Mouse (Mus musculus): ENCODE data around the gene Cyp20a1.

The Cyp20a1 gene

DNA sequence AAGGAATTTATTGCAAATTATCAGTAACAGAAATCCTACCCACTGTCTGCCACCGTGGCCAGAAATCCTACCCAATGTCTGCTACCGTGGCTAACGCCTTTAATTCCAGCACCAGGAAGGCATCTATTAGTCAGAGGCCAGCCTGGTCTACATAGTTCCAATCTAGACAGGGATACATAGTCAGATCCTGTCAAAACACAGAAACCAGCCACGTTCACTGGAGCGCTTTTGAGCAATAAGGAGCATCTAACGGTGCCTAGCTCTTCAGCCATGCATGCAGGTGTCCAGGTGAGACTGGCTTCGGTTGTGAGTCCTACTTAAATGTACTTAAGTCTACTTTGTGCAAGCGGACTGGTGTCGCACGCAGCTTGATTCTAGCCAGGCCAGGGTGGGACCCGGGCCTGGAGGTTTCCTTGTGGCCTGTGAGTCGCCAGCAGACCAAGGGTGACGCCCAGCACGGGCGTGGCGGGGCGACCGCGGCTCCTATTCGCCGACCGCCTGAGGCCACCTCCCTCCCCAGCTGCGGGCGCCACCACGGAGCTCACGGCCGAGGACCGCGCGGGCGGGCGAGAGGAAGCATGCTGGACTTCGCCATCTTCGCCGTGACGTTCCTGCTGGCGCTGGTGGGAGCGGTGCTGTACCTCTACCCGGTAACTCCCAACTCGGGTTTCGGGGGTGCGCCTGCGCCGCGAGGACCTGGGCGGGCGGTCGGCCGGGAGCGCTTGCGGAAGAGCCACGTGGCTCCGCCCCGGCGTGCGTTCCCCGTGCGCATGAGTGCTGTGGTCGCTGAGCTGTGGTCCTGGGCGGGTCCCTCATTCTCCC is at the start of gene Cyp20a1:
Gene Cyp20a1 (plus strand): TSS at position 516 of the 822 bp plus-strand sequence.
- DNase-seq: peak; percentile 94

DNA sequence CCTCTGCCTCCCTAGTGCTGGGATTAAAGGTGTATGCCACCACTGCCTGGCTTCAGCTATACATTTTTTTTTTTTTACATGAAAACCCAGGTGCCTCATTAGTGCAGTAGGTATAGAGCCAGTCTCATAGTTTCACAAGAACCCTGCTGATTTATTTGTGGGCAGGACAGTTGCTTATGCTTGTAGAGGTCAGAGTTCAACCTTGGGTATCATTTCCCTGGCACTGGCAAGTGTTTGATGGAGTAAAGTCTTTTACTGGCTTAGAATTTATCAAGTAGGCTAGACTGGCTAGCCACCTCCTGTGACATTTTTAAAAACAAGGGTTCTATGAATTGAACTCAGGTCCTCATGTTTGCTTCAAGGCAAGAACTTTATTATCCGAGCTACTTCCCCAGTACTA is 49.2 kb upstream of the Cyp20a1 start:
- no peak for DNase-seq

DNA sequence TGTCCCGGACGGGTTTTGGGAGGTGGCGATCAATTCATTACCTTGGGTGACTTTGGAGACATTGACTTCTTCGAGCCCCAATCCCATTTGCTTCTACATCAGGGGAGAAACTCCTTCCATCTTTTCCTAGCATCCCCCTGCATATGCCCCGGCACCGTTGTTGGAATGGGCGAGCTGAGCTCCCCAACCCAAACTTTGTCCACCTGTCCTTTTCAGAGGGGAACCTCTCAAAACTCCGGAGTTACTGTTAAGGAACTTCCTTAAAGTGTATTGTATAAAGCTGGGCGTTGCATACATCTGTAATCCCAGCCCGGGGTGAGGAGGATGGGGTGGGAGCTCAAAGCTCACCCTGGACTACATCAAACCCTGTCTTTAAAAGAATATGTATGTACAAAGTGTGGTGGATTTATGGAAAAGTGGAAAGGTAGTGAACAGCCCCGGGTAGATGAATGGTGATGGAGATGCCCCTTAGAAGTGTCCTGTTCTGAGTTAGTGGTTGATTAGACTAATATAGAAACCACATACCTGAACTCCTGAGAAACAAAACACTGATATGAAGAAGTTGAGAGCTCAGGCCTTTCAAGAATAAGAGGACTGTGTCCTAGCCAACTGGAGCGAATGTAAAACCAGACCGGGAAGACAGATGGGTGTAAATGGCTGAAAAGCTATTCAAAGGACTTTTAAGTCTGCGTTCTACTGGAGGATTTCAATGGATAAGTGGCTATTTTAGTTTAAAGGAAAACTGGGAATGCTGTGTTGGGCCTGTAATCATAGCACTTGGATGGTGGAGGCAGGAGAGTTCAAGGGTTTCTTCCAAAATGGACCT is 720 bp downstream of the Cyp20a1 start:
- DNase-seq: no peak

DNA sequence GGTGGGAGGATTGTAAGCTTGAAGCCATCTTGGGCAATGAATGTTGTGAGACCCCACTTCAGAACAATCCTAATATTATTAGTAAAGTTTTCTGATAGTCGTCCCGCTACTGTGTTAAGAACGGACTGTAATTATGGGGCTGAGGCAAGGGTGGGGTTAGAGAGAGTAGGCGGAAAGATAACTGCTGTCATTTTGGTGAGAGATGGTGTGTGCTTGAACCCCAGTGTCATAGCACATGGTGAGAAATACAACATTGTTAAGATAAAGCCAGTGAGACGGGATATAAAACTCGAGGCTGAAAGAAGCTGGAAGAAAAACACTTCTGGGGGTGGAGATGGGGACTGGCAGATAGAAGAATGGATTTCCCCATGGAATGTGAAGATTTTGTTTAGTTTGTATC is 1.5 kb downstream of the Cyp20a1 start:
- no peak for DNase-seq

DNA sequence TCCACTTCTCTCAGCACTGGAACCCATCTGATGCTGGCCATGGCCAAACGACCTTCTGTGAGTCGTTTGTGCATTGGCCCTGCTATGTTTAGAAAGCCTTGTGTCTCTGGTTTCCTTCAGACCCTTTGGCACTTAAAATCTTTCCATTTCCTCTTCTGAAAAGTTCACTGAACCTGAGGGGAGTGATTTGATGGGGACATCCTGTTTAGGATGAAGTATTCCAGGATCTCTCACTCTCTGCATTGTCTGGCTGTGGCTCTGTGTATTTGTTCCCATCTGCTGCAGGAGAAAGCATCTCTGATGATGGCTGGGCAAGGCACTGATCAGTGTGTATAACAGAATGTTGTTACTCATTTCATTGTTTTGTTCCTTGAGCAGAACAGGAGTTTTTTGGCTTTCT is 2.6 kb downstream of the Cyp20a1 start:
- DNase-seq: peak; percentile 10

DNA sequence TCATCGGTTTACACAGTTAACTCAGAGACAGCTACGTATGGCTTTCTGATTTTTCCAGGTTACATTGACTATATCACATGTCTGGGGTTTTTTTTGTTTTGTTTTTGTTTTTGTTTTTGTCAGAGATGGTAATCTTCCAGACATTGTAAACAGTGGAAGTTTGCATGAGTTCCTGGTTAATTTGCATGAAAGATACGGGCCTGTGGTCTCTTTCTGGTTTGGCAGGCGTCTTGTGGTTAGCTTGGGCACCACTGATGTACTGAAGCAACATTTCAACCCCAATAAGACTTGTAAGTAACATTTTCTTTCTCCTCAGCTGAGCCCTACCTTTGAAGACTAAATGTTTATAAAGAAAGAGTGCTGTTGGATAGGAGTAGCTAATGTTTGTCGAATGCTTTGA is 9.7 kb downstream of the Cyp20a1 start:
- DNase-seq: no peak

DNA sequence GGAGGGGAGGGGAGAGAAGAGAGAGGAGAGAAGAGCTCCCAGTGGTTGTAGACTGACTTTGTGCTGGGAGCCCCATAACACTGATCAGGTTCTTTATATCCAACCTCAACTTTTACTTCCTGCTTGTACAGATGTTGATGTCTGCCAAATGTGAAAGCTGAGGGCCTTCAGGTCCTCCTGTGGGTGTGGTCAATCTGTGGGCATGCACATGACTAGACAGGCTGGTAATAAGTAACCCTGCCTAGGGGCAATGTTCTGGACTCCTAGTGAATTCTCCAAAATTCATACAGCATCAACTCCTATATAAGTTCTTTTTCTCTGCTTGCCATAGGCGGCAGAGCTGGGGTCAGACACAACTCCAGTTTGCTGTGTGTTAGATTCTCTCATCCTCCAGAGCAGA is 18.5 kb downstream of the Cyp20a1 start:
- DNase-seq: no peak

DNA sequence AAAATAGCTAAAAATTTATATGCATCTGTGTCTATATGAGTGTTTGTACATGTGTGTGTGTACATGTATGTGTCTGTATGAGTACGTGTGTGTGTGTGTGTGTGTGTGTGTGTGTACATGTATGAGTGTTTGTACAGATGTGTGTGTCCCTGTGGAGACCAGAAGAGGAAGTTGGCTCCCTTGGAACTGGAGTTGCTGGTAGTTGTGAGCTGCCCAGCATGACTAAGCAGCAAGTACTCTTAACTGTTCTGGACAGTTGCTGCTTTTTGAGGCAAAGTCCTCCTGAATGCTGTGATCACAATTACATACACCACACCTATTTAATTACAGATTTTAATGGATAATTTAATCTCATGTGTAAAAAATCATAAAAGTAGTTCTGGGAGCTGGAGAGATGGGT is 33.4 kb downstream of the Cyp20a1 start:
- no peak for DNase-seq

DNA sequence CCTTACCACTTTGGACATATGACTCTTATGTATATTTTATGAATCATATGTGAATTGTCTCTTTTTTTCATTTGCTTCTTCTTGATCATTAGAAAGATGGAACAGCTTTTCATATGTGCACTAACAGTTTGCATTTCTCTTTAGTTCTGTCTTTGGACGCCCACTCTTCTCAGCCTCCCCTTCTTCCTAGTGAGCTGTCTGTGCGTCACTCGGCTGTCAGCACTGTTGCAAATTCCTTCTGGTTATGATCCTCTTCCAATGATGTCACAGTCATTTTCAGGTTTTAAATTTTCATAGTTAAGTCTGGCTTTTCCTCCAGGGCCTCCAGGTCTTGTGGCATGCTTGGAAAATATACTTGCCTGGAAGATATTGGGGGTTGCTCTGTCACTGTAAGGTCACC is 38.8 kb downstream of the Cyp20a1 start:
- DNase-seq: no peak

DNA sequence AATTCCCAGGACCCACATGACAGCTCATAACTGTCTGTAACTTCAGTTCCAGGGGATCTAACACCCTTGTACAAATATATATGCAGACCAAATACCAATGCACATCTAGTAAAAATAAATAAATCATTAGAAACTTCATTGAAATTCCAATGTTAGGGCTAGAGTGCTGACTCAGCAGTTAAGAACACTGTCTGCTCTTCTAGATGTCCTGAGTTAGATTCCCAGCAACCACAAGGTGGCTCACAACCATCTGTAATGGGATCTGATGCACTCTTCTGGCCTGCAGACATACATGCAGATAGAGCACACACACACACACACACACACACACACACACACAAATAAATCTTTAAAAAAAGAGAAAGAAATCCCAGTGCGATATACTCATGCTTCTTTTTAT is 61.7 kb downstream of the Cyp20a1 start:
- DNase-seq: peak; percentile 29

DNA sequence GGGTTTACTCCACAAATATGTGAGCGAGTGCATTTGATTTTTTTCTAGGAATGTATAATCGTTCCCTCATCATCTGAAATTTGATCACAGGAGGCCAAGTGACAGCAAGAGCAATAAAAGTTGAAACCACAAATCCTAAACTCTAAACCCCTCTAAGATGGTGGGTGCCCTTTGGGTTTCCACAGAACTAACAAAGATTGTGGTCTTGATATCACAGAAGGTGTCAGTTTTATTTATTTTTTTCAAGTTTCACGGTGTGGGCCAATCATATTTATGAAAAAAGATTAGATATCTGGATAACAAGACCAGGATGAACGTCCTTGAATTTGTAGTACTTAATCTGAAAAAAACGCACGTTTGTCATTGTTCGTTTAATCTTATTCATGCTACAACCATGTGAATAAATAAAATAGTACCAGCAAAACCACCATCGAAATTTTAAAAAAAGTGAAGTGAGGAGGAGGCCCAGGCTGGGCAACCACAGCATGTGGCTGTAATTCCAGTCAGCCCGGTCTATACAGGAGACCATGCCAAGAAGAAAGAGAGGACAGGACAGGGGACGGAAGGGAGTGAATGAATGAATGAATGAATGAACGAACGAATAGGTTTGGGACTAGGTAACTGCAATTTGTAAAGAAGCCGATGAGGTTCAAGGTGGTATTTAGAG is 65.5 kb downstream of the Cyp20a1 start:
- no peak for DNase-seq

DNA sequence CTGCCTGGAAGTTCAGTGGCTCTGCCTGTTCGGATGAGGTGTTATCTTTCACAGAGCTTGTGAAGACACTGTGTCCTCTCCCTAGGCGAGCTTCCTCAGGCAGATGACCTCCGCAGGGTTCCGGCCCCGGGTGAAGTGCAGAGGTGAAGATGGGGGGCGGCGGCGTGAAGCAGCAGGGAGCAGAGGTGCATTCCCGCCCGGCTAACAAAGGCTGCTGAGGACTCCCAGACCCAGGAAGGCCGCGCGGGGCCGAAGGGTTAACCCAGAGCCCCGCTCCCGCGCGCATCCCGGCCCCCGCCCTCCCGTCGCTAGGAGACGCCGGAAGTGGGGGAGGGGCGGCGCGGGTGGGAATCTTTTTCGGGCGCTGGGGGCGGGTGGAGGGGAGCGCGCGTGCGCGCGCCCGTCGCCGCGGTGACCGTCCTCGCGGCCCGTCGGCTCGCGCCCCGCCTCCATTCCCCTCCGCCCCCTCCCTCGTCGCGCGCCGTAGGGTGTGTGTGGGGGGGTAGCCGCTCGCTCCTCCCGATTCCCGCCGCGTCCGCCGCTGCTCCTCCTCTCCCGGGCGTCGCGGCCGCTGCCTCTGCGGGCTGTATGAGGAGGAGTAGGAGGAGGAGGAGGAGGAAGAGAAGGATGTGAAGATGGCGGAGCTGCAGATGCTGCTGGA is 66.2 kb downstream of the Cyp20a1 start, which contains the start of gene Abi2:
Gene Abi2 (plus strand): TSS at position 452 of the 661 bp plus-strand sequence.
- peak; percentile 94 for DNase-seq

DNA sequence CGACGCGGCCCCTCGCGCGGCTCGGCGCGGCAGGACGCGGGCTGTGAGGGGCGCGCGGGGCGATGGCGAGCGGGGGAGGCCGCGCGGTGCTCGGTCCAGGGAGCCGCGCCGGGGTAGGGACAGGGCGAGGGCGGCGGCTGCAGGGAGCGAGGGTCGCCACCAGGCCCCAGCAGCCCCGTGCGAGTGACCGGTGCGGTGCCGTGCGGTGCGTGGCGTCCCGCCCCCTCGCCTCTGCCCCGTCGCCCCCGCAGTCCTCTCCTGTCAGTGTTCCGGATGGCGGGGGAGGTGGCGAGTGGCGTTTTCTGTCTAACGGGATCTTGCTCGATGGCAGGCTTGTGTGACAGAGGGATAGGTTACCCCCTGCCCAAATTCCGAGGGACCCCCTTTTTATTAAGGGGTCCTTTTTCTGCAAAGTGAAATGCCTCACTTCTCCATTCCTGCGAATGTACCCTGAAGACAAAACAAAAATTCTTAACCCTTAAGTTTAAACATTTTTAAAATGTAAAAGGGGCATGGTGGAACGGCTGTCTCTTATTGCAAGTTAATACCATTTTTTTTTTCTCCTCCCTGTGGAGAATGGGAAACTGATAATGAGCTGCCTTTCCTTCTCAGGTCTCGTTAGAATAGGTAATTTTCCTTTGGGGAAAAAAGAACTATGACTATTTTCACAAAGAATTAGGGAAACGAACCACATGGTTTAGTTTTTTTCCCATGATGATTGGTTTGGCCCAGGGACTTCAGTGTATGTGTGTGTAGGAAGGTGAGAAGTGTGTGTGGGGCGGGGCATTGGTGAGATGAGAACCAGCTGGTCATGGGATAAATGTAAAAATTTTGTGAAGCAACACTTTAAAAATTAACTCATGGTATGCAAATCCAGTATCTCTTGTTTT is 67.0 kb downstream of the Cyp20a1 start:
- DNase-seq: peak; percentile 50

DNA sequence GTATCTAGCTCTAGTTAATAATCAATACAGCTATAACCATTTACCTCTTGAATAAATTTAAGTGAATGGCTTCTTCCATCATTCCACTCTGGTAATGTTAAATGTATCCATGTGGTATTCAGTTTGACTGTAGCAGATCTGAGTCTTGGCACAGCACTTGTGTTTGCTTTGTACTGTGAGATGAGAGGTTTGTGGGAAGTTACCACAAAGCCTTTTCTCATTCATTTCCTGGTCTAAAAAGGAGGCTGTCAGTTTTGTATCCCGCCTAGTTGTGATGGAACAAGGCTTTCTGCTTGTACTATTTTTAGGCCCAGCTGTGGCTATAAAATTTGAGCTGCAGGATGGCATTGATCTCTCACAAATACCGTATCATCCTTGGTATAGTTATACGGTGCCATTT is 73.6 kb downstream of the Cyp20a1 start:
- DNase-seq: no peak

DNA sequence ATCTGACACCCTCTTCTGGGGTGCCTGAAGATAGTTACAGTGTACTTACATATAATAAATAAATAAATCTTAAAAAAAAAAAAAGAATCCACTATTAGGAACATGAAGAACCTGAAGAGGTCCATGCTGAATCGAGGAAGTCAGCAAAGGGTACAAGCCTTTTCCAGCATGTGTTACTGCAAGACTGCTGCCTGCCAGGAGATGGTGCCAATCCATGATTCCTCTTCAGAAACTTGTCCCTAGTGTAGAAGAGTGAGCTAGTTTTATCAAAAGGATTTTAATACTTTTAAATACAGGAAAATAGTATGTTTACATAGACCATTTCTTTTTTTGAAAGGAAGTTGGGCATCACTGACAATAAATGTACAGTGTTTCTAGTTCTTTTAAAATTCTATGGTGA is 80.8 kb downstream of the Cyp20a1 start:
- DNase-seq: peak; percentile 30

DNA sequence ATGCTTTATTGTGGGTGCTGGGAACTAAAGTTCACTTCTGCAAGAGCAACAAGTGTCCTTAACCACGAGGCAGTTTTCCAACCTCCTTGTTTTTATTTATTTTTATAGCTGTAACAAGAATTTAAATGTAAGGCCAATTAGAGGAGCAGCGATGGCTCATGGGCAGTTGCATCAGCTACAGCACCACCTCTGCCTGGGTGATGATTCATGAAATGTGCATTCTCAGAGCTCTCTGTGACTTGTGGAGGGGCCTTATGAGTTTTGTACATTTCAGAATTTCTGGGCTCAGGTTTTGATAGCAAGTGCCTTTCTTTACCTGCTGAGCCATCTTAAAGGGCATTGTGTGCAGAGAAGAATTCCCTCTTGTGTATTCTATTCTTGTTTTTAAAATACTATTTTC is 85.2 kb downstream of the Cyp20a1 start:
- DNase-seq: no peak

DNA sequence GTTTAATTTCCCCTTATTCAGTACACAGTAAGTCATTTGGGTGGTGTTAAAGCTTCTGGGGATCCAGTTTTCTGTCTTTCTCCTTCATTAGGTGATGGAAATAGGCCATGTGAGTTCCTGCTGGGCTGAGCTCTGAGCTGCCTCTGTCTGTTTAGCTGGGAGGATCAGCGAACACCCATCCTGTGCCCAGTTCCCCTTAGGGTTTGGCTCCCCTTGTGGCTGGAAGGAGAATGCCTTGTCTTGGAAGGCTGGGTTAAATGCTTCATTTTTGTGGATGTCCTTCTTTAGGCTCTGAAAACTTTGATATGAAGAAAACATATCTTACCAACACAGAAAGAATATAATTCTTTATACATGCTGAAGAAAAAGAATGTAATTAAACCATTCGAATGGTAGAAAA is 85.8 kb downstream of the Cyp20a1 start:
- DNase-seq: peak; percentile 44

DNA sequence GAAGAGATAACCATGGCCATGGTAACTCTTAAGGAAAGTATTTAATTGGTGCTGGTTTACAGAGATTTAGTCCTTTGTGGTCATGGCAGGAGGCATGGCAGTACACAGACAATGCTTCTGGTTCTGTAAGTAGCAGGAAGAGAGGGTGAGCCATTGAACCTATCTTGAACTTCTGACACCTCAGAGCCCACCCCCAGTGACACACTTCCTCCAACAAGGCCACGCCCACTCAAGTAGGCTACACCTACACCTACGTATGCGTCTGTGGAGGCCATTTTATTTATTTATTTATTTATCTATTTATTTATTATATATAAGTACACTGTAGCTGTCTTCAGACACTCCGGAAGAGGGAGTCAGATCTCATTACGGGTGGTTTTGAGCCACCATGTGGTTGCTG is 88.4 kb downstream of the Cyp20a1 start:
- DNase-seq: no peak

DNA sequence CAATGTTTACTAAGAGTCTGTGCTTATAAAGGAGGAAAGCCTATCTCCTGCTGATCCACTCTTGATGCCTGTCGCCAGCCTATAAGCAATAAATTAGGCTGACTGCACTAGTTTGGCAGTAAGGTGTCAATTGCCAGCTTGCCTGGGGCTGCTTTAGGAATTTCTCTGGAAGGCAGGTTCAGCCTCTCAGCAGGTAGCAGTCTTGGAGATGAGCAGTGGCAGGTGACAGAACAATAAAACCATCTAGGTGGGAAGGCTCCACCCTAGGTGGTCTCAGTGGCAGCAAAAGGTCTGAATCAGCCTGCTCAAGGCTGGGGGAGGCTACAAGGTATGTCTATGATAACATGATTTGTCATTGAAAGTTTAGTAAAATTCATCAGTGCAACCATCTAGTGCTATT is 89.4 kb downstream of the Cyp20a1 start:
- no peak for DNase-seq

All from lung, postnatal 10 days (tissue).